Mouse (Mus musculus) hindbrain, embryonic 10.5 days (tissue): ENCODE data around the gene Nkd1. TPM values are rescaled to one million over a fixed set of nuclear protein-coding genes. Genes with fewer than 3 reads are reported as not detected.

Experiments
- DNase-seq: peaks from one replicate; pipeline ENCODE4 v3.0.0-alpha.2; 2017; ENCODE audit warnings: low spot score
- H3K27ac ChIP-seq: fragments of 300-500 bp; sonication (generic); 2 replicates; pipeline ENCODE4 v1.5.1; 2016; ENCODE audit warnings: mild to moderate bottlenecking, moderate library complexity
- H3K27me3 ChIP-seq: fragments of 300-500 bp; sonication (generic); 2 replicates; pipeline ENCODE4 v1.6.1; 2016; ENCODE audit warnings: mild to moderate bottlenecking; ENCODE audit not compliant: poor library complexity, insufficient read depth, severe bottlenecking
- H3K36me3 ChIP-seq: fragments of 300-500 bp; sonication (generic); 2 replicates; pipeline ENCODE4 v1.6.1; 2016; ENCODE audit warnings: mild to moderate bottlenecking, moderate library complexity
- H3K4me1 ChIP-seq: fragments of 300-500 bp; sonication (generic); replicated peaks from 2 replicates; pipeline ENCODE4 v1.6.1; 2016; ENCODE audit warnings: mild to moderate bottlenecking
- H3K4me3 ChIP-seq: fragments of 300-500 bp; sonication (generic); 2 replicates; pipeline ENCODE4 v1.5.1; 2016; ENCODE audit warnings: mild to moderate bottlenecking, moderate library complexity
- H3K9me3 ChIP-seq: fragments of 300-500 bp; sonication (generic); 2 replicates; pipeline ENCODE4 v1.6.1; 2016; ENCODE audit warnings: mild to moderate bottlenecking, moderate library complexity
- WGBS: fragments of 180-500 bp; shearing (Covaris S2); methylation state at CpG from one replicate; pipeline ENCODE4 v1.1.7; 2016; 5-methylcytosine and 5-hydroxymethylcytosine counted together
- polyA plus RNA-seq: library from polyadenylated mRNA; unstranded; fragments of >200 nt; fragmentation: Nextera tagmentation; extraction: Ambion mirVana; gene quantifications from 2 replicates; pipeline ENCODE4 v1.2.1, GENCODE M21; 2016

Gene Nkd1
- polyA plus RNA-seq, 1 experiment from 2014 or later: 124 TPM

DNA sequence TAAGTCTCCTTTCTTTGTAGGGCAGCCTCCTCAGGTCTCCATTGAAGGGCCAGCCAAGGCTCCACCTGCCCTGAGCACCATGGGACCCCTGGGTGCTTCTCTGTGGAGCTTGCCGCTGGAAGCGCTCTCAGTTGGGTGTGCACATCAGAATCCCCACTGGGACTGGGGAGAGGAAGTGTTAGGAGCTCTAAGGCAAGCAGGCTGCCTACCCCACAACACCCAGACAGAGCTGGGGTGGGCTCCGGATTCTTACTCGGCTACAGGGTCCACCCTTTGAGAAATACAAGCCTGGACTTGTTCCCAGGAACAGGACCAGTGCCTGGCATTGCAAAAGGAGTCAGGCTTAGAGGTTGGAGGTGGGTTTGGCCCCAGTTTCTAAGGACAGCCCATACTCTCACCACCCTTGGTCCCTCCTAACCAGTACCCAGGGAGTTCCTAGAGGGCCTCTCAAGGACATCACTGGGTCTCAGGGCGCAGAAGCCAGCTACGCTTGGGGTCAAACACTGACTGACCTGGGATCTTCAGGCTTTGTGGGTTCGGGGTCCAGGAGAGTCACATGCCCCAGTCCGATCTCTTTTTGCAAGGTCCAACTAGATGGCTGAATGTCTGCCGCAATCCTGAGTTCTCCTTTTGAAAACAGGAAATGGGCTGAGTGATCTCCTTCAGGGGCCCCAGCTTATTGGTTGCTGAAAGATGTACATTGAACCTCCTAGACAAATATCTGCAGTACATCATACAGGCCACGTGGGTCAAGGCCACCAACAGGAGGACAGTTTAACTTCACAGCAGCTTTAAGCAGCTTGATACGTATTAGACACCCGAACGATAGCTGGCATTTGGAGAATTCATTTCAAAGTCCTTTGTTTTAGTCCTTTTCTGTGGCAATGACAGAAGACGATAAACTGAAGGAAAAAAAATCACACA, 114.6 kb downstream of the Nkd1 start, which contains the start of gene Snx20:
Gene Snx20, minus strand, starts transcription at position 655 of the 924 bp plus-strand sequence.
- Histone ChIP-seq H3K36me3 (no peaks in the 10 kb centered on the region), H3K27ac (0 out of 2 replicates have a peak within 1 kb of the TSS, but pooled peaks have one; percentile 5), H3K4me3 (no peak within 1 kb of the TSS), H3K27me3 (no peaks in the 10 kb centered on the region), H3K4me1 (0 out of 2 replicates have a peak, but pooled peaks cover 8% of the 10 kb centered on the region), H3K9me3 (no peaks in the 10 kb centered on the region)
- no peak for DNase-seq
- WGBS: 84% methylated on average over 14 of the region's 14 CpGs

DNA sequence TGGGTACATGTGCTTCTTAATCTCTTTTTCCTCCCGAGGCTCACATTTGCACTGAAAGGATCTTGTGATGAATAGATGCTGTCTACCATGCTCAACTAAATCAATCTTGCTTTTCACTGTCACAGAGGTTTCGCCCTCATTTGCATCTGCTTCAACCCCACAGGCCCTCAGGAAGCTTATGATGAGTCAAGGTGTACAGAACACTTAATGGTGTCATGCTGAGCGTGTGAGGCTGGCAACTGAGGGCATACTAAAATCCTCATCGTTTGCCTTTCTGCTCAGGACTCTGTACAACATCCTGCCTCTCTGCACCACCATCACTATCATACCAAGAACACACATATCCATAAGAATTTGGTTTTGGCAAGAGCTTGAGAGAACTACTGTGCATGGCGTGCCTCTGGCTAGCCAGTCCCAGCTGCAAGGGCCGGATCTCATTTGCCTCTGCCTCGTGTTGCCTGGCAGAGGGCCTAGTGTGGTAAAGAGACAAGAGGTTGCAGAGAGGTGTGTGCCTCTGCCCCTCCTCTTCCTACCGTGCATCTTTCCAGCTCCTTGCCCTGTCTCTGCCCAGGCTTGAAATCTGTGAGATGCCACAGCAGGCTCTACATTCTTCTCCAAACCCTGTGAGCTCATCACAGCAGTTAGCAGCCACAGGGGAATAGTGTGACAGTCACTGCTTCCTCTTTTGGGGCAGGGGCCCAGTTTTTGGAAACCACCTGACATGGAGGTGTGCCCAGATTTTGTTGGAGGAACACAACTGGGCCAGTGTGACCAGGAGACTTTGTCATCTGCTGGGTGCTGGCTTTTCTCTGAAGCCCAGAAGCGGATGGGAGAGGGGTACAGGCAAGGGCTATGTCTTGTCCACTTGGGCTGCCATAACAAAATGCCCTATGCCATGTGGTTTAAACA, 116.2 kb downstream of the Nkd1 start:
- Histone ChIP-seq H3K27ac (no peak overlapping the region), H3K4me1 (0 out of 2 replicates have a peak, but pooled peaks cover 8% of the 10 kb centered on the region), H3K9me3 (no peaks in the 10 kb centered on the region), H3K27me3 (no peaks in the 10 kb centered on the region), H3K4me3 (no peak overlapping the region), H3K36me3 (no peaks in the 10 kb centered on the region)
- DNase-seq: no peak
- 76% methylated on average over 9 of the region's 9 CpGs for WGBS

DNA sequence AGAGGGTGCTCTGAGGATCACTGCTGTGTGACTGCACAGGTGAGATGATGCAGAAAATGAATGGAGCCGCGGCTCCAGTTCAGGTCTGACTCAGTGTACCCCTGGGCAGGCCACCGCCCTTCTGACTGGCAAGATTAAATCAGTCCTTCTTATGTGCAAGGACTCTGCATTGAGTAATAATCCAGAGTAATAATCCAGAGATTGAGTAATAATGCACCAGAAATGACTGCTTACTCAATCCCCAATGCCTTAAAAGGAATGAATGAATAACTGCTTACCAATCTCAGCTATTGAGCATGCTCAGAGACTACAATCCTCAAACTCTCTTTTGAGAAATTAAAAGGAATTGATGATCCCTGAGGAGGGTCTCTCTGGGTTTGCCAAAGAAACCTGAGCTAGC, 117.8 kb downstream of the Nkd1 start:
- 99% methylated on average over 3 of the region's 3 CpGs for WGBS
- no peak for DNase-seq

DNA sequence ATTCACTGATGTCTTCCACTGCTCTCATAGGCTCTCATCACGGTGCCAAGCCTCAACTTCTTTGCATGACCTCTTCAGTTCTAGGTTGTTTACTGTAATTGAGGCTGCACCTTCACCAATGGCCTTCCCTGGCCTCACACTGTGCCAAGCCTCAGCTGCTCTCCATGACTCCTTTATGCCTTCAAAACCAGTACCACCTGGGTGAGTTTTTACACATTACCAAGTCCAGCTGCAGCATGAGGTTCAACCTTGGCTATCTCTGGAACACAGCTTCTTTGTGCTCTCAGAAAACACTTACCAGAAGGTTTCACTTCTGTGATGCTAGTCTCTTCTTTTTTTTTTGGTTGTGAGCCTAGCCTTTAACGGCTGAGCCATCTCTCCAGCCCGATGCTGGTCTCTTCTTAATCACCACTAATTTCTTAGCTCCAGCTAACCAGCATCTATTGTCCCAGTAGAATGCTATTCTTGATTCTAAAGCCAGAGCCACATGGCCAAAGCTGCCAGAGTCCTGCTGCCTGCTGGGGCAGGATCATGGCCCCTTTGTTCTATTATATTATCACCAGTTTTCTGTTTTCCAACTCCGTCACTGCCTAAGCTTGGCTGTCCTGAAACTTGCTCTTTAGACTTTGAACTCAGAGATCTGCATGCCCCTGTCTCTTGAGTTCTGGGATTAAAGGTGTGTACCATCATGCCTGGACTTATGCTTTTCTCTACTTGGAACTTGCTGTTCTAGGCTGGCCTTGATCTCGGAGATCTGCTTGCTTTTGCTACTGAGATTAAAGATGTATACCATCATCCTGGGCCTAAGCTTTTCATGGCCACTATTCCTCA, 121.8 kb downstream of the Nkd1 start:
- H3K4me3 ChIP-seq: no peak overlapping the region
- no peak overlapping the region for H3K27ac ChIP-seq
- peaks cover 12% of the 10 kb centered on the region for H3K4me1 ChIP-seq
- H3K36me3 ChIP-seq: no peaks in the 10 kb centered on the region
- H3K27me3 ChIP-seq: peaks cover 17% of the 10 kb centered on the region
- 70% methylated on average over 5 of the region's 5 CpGs for WGBS
- H3K9me3 ChIP-seq: no peaks in the 10 kb centered on the region
- DNase-seq: no peak

More for the DNA sequence above, 117.8 kb downstream of the Nkd1 start:
- Histone ChIP-seq H3K27ac (no peak overlapping the region), H3K36me3 (no peaks in the 10 kb centered on the region), H3K4me3 (no peak overlapping the region), H3K9me3 (no peaks in the 10 kb centered on the region), H3K4me1 (0 out of 2 replicates have a peak, but pooled peaks cover 4% of the 10 kb centered on the region), H3K27me3 (no peaks in the 10 kb centered on the region)

Other genes starting within 250 kb of the Nkd1 start
- gene Adcy7, start 249.0 kb upstream of the Nkd1 start, polyA plus RNA-seq: 2.9 and 4.1 TPM in 2 replicates
- gene Brd7, start 159.2 kb upstream of the Nkd1 start, polyA plus RNA-seq: 61.8 and 85.8 TPM in 2 replicates
- 1.1 and 1.3 TPM in 2 replicates for gene Snx20, start 114.8 kb downstream of the Nkd1 start, polyA plus RNA-seq
- gene Nod2, start 126.0 kb downstream of the Nkd1 start, polyA plus RNA-seq: 0.15 and 0.17 TPM in 2 replicates
- 9.8 and 10.8 TPM in 2 replicates for gene Cyld, start 175.7 kb downstream of the Nkd1 start, polyA plus RNA-seq